Mouse (Mus musculus) R1 (cell line): ENCODE results near the gene Cttnbp2nl.

Experiments used
- DNase-seq: peaks from one replicate; pipeline ENCODE4 v3.0.0-alpha.2; 2018; ENCODE audit warnings: low read depth, low spot score

Gene Cttnbp2nl

GRCm38 (mm10) chr3:104965070-104965855, 87.7 kb downstream of the Cttnbp2nl start:
- no peak for DNase-seq

GRCm38 (mm10) chr3:104963331-104964276, 89.3 kb downstream of the Cttnbp2nl start:
- no peak for DNase-seq

- no peak for DNase-seq
These were observed 90.1 kb downstream of the Cttnbp2nl start for GRCm38 (mm10) chr3:104962866-104963265.

- peak; percentile 24 for DNase-seq
These were observed 90.8 kb downstream of the Cttnbp2nl start for GRCm38 (mm10) chr3:104962141-104962611.

- DNase-seq: peak; percentile 30
These were observed 91.6 kb downstream of the Cttnbp2nl start, which contains the start of gene Wnt2b for GRCm38 (mm10) chr3:104961066-104962059. Gene Wnt2b (minus strand): TSS chr3:104961921.

- no peak for DNase-seq
These were observed 92.6 kb downstream of the Cttnbp2nl start for GRCm38 (mm10) chr3:104960026-104961000.

GRCm38 (mm10) chr3:104956131-104956581, 96.8 kb downstream of the Cttnbp2nl start:
- peak; percentile 28 for DNase-seq

- DNase-seq: no peak
These were observed 98.4 kb downstream of the Cttnbp2nl start for GRCm38 (mm10) chr3:104954551-104954950.

- no peak for DNase-seq
These were observed 98.8 kb downstream of the Cttnbp2nl start for GRCm38 (mm10) chr3:104954137-104954536.

- peak; percentile 85 for DNase-seq
These were observed 99.9 kb downstream of the Cttnbp2nl start for GRCm38 (mm10) chr3:104952891-104953670.
